Mouse (Mus musculus) embryonic fibroblast, embryonic 13.5 days (primary cell): ENCODE data around the gene Pex7. TPM values are rescaled to one million over a fixed set of nuclear protein-coding genes. Genes with fewer than 3 reads are reported as not detected.

Source experiments
- H3K27ac ChIP-seq: 2 replicates; pipeline ENCODE4 v1.5.1; 2012; ENCODE audit warnings: low read length, control low read depth, inconsistent platforms; ENCODE audit not compliant: insufficient read depth
- H3K4me1 ChIP-seq: 2 replicates; pipeline ENCODE4 v1.6.1; 2011; ENCODE audit warnings: low read length; ENCODE audit not compliant: control insufficient read depth, insufficient read depth
- H3K4me3 ChIP-seq: 2 replicates; pipeline ENCODE4 v1.5.1; 2011; ENCODE audit warnings: mild to moderate bottlenecking, control low read depth, low read length; ENCODE audit not compliant: insufficient read depth
- CTCF ChIP-seq: IDR thresholded peaks from 2 replicates; pipeline ENCODE4 v1.5.1; 2011; ENCODE audit warnings: mild to moderate bottlenecking, control low read depth, low read length, moderate library complexity, borderline replicate concordance; ENCODE audit not compliant: insufficient read depth
- POLR2A ChIP-seq: IDR thresholded peaks from 2 replicates; pipeline ENCODE4 v1.6.1; 2011; ENCODE audit warnings: low read depth, mild to moderate bottlenecking, control low read depth, low read length, moderate library complexity
- polyA plus RNA-seq: library from polyadenylated mRNA; stranded (reverse); fragments of >200 nt; gene quantifications from 2 replicates; pipeline ENCODE4 v1.2.4, GENCODE M21; 2011; ENCODE audit warnings: low read depth; ENCODE audit not compliant: missing spikeins, insufficient read length

The Pex7 gene
- polyA plus RNA-seq, 1 experiment: 13.6 TPM

DNA sequence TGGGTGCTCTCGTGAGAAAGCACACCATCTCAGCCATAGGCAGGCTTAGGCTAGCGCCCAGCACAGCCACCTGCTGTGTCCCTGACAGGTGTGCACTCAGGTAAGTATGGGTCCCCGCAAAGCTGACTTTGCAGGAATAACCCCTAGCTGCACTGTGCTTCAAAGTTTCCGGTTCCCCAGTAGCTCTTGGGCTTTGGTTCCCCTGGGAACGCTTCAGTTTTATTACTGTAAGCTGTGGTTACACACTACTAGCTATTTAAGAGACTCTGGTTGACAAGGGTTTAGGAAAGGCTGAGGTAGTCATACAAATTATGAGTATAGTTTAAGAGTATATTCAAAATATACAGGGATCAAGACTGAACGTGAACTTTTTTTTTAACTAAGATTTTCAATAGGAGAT, 54.7 kb downstream of the Pex7 start:
- no peak for TF ChIP-seq CTCF
- TF ChIP-seq POLR2A: no peak

DNA sequence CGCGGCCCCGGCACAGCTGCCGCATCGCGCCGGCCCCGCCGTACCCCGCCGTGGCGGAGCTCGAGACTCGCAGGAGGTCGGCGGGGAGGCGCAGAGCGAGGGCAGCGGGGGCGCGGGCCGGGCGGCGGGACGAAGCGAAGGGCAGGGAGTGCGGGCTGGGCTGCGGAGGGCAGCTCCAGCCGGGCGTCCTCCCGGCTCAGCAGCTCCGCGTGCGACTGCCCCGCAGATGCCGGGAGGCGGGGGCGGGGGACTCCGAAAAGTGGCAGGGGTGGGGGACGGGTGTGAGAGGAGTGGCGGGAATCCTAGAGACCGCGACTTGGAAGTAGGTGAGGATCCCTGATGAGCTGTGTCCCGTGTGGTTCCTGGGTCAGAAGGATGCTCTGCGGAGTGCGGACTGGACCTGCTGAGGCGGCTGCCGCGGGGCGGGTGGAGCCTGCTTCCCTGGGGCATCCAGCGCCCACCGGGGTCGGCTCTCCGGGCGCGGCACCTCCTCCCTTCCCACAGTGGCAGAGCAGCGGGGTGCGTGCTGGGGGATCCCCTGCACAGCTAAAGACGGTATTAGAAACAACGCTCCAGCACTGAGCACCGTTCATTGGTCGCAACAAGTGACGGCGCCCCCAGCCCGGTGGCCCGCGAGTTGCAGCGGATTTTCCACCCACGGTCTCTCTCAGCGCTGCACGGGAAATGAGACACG, 56.3 kb downstream of the Pex7 start, which contains the start of gene Slc35d3:
Gene Slc35d3 (minus strand): TSS at position 462 of the 694 bp plus-strand sequence.
- no peak within 1 kb of the TSS for H3K27ac ChIP-seq
- TF ChIP-seq CTCF: no peak
- no peak for TF ChIP-seq POLR2A
- H3K4me1 ChIP-seq: peaks cover 4% of the 10 kb centered on the region
- H3K4me3 ChIP-seq: peak within 1 kb of the TSS; percentile 35

More for the DNA sequence above, 54.7 kb downstream of the Pex7 start:
- Histone ChIP-seq H3K4me3 (no peak overlapping the region), H3K27ac (no peak overlapping the region), H3K4me1 (peaks cover 6% of the 10 kb centered on the region)

DNA sequence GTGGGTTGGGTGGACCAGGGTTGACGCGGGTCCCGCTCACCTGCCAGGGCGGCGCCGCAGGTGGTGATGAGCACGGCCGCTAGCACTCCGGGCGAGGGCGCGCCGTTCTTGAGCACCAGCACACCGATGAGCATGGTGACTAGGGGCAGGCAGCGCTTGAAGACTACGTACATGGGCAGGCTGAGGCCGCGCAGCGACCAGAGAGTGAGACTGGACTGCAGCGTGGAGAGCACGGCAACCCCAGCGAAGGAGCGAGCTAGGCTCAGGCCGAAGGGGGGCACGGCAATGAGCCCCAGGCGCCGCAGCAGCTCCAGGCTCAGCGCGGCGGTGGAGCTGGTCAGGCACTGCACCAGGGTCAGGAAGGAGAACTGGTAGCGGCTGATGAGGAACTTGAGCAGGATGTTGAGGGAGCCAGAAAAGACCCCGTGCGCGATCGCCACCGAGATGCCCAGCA, 56.9 kb downstream of the Pex7 start:
- H3K4me1 ChIP-seq: peaks cover 2% of the 10 kb centered on the region
- TF ChIP-seq CTCF (no peak), POLR2A (no peak)
- peak overlapping the region; percentile 35 for H3K4me3 ChIP-seq
- H3K27ac ChIP-seq: no peak overlapping the region

DNA sequence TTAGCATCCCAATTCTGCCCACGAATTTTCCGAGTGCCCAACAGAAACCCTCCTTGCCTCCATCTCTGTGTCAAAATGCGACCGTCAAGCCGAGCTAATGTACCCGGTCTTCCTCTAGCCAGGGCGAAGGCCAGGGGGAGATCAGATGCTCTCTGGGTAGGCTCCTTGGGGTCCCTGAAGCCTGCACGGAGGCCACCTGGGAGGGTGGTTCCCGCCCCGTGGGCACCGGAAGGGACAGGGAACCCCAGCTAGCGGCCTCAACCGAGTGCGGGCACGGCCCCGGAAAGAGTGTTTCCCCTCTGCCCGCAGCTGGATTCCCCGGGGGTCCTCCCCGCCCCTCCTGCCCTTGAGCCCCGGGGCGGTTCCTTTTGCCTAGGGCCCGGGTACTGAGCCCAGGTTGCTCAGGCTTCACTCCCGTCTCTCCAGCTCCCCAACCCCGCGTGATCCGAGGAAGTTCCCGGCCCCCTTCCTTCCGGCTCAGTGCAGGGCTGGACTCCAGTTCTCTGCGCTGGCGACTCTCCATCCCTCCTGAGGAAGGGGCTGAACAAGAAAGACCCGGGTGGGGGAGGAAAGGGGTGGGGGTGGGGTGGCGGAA, 57.6 kb downstream of the Pex7 start:
- peak overlapping the region; percentile 25 for H3K4me3 ChIP-seq
- H3K4me1 ChIP-seq: peaks cover 2% of the 10 kb centered on the region; the same call in 1 of the 2 replicates
- H3K27ac ChIP-seq: no peak overlapping the region
- no peak for TF ChIP-seq POLR2A
- TF ChIP-seq CTCF: no peak

DNA sequence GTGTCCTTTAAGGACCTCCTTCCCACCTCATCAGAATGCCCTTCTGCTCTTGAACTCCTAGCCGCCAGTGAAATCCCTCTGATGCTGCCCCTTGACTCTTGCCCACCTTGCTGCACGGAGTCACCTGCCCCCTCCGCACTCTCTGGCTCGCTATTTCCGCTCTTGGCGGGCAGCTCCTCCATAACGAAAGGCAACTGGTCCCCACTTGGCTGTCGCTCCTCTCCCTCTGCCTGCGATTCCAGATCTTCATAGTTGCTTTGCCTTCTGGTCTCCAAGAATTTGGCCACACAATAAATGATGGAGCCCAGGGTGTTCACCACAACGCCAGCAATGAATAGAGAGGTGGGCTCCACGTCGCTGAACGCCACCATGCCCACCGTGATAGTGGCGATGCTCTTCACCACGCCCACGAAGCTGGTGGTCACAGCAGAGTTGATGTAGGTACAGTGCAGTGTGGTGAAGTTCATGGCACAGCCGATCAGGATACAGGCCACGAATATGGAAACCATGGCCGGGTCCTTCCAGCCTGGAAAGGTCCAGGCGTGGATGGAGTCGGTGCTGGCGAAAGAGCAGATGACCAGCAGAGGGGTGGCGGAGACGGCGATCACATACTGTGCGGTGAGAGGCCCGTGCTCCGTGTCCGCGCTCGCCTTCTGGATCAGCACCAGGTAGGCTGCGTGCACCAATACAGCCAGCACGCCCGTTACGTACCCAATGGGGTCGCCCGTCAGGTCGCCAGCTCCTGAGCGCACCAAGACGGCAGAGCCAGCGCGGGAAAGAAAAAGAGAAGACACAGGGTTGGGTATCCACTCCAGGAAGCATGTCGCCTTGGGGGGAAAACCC, 58.3 kb downstream of the Pex7 start:
- no peak for TF ChIP-seq POLR2A
- TF ChIP-seq CTCF: no peak
- Histone ChIP-seq H3K27ac (no peak overlapping the region), H3K4me3 (peak overlapping the region; percentile 25; the same call in 1 of the 2 replicates), H3K4me1 (peaks cover 1% of the 10 kb centered on the region; the same call in 1 of the 2 replicates)

DNA sequence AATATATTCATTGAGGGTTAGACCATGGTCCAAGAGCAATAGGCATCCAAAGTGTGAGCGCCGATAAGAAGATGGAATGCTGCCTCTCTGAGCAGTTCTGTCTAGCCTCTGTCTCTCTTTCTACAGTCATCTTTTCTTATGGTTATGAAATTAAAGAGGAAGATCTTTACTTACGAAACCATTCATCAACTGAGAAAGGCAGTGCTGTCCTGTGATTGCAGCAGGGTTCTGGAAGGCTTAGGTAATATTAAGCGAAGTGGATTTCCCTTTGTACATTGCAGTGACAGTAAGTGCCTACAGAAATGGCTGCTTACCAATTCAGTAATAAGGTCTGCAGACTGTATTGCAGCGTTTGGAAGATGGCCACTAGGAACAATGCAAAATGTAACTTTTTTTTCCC, 67.7 kb downstream of the Pex7 start:
- H3K4me1 ChIP-seq: no peaks in the 10 kb centered on the region
- no peak overlapping the region for H3K27ac ChIP-seq
- TF ChIP-seq POLR2A (no peak), CTCF (no peak)
- H3K4me3 ChIP-seq: no peak overlapping the region

DNA sequence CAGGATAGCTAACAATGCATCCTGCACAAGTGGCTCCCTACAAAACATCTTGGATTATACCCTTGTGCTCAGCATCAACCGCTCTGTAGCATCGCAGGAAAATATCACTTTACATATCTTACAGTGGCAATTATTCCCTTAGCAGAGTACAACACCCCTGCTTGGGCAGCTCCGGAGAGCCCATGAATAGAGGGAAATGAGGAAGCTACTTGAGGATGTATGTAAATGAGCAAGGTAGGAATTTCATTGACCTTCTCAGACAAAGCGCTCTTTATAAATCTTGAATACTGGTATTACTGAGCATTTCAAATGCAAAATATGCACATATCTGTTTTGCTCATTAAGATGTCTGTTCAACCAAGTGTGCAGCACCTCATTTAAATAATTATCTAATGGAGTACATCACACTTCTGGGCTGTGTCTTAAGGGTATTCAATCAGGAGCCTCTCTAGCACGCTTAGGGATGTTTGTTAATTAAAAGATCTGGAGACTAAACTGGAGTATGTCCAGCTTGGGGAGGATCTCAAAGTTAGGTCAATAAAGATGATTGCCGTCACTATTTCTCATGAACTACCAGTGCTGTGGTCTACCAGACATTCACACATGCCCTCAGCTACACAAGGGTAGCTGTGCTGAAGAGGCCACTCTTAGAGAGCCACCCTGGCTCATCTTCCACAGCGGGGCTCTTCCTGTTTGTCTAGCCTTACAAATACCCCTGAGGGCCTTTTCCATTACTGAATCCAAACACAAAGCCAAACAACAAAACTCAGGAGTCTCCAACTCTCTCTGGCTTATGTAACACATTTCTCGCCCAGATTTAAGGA, 71.4 kb downstream of the Pex7 start:
- no peak overlapping the region for H3K27ac ChIP-seq
- no peaks in the 10 kb centered on the region for H3K4me1 ChIP-seq
- no peak overlapping the region for H3K4me3 ChIP-seq
- TF ChIP-seq POLR2A: no peak
- TF ChIP-seq CTCF: no peak

DNA sequence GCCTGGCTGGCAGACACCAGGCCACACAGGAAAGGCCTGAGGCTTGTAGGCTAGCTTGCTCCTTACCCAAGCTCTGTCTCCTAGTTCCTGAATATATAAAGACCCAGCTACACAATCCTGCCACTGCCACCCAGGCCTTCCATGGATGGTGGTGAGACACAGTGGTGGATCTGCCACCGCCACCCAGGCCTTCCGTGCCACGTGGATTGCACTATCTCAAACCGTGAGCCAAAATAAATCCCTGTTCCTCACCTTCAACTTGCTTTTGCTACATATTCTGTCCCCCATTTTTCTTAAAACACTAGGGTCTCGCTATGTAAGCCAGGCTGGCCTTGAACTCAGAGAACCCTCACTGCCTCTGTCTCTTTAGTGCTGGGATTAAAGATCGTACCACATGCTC, 73.3 kb downstream of the Pex7 start:
- Histone ChIP-seq H3K4me3 (no peak overlapping the region), H3K27ac (no peak overlapping the region), H3K4me1 (no peaks in the 10 kb centered on the region)
- TF ChIP-seq CTCF: no peak
- TF ChIP-seq POLR2A: no peak
